Mouse (Mus musculus) embryo, embryonic 11 days (tissue): ENCODE results near the gene Lix1.
A peak's percentile ranks its signal among the peaks of the same experiment; 100 is the strongest.
"Not testable (repeated sequence)": the region's sequence is repeated elsewhere in the genome, so short reads cannot be mapped to it uniquely, and the experiment has no call there.

ENCODE experiments used
- DNase-seq: peaks from one replicate; pipeline ENCODE4 v3.0.0-alpha.2; 2015

Lix1 gene

GRCm38 (mm10) chr17:17414206-17414605 is 11.7 kb downstream of the Lix1 start:
- DNase-seq: no peak

DNA sequence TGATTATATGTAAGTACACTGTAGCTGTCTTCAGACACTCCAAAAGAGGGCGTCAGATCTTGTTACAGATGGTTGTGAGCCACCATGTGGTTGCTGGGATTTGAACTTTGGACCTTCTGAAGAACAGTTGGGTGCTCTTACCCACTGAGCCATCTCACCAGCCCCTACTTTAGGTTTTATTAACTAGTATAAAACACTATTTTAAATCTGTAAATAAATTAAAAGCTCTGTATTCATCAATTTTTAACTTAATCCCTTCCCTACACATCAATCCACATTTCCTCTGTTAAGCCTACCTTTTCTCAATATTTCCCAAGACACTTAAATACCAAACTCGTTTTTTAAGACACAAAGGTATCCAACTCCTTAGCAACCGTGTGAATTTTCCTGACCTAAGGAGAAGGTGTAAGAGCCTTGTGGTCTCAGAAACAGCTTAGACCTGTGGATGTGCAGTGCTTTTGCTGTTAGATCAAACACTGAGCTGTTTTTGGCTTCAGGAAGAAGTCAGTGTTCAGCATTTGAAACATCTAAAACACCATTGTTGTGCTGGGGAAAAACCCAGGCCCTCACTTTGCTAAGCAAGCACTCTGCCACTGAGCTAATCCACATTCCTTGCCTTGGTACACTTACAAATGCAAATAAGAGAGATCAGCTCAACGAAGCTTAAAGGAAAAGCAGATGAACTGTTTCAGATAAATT is 22.3 kb downstream of the Lix1 start:
- no peak for DNase-seq

GRCm38 (mm10) chr17:17425308-17425813 is 22.9 kb downstream of the Lix1 start:
- no peak for DNase-seq

- no peak for DNase-seq
Measured at GRCm38 (mm10) chr17:17425906-17426305, 23.4 kb downstream of the Lix1 start.

DNA sequence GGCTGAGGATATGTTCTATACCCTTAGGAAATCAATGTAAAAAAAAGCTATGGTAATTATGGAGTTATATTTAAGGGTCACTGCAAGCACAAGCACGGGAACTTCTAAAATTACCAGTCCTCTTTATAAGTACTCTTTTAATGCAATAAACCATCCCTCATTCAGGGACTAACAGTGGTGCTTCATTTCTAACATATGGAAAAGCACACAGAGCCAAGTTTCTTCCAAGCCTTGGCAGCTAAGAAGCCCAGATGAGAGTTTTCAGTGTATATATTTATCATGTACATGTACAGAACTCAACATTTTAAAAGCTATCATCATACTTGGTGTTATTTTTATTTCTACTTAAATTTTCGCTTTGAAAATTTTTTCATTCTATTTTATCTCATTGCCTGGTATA is 26.4 kb downstream of the Lix1 start:
- DNase-seq: no peak

DNA sequence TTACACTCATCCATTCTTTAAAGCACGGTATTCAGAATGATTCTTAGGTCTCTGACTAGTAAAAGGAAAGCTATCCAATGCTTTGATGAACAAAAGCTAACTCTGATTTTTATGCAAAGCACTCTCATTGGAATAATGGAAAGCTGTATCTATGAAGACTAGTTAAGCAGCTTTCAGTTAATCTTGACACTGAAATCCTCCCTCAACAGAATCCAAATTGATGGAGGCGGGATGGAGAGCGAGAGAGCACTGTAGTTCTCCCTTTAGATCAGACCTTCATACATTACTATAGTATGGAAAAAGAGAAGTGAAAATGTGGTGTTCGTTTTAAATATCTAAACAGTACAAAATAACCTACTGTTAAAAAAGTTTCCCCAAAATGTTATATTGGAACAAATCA is 31.2 kb downstream of the Lix1 start:
- DNase-seq: no peak

GRCm38 (mm10) chr17:17438576-17439191 is 36.2 kb downstream of the Lix1 start:
- peak; percentile 53 for DNase-seq

GRCm38 (mm10) chr17:17441876-17442498 is 39.5 kb downstream of the Lix1 start:
- DNase-seq: peak; percentile 33

DNA sequence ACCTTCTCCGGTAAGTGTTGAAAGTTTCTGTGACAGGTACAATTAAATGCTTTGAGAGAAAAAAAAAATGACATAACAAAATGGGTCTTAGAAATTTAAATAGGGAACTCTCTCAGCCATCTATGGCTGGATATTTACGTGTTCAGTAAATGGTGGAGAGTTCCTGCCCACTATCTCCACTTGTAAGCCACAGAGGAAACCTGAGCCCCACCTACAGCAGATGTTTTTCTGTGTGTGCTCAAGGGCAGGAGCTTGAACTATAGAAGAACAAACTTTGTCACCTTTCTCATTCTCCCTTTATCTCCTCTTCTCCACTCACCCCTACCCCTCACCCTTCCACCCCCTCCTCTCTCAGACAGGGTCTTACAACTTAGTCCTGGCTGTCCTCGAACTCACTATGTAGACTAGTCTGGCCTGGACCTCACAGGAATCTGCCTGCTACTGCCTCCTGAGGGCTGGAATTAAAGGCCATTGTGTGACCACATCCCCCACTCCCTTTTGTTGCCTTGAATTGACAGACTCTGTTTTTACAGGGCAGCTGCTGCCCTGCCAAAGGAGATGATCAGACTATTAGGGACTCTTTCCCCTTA is 41.9 kb downstream of the Lix1 start:
- no peak for DNase-seq

DNA sequence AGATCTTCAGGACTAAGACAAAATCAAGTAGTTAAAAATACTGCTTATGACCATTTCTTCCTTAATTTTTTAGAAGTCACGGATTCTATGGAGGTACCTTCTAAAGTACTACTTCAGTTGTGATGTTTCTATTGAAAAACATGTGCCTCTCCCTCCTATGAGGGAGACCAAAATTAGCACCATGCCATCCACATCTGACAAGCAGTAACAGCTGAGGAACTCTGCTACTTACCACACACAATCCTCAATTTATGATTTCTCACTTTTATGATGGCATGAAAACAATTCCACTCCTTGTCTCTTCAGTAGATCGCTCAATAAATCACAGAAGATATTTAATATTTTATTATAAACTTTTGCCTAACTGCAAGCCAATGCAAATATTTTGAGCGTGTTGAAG is 44.2 kb downstream of the Lix1 start:
- no peak for DNase-seq

DNA sequence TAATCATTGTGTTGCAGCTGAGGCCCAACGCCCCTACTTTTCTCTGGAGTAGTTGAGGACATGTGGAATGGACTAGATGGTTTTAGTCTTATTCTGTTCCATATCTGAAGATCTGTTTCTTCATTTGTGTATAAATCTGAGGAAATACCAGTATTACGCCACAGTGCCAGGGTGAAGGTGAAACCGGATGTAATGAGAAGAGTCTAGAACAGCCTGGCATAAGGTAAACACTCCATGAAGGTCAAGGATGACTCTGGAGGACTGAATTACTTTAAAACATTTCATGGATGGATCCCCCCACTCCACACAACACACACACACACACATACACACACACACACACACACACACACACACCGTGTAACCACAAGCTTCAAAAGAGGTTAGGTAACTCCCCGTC is 45.3 kb downstream of the Lix1 start:
- no peak for DNase-seq

- peak; percentile 76 for DNase-seq
Measured at GRCm38 (mm10) chr17:17448737-17449440, 46.4 kb downstream of the Lix1 start.

DNA sequence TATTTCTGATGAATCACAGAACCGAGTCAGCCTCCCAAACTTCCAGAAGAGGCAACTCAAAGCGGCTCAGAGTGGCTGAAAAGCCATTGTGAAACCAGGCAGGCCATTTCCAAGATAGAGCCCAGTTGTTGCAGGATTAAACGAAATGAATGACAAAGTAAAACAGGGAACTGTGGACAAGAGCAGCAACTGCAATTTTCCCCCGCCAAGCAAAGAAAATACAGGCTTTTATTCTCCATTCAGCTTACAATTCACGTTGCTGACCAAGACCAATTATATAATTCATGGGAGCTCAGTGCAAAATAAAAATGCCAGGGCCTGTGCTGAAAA is 46.9 kb downstream of the Lix1 start:
- peak; percentile 43 for DNase-seq

DNA sequence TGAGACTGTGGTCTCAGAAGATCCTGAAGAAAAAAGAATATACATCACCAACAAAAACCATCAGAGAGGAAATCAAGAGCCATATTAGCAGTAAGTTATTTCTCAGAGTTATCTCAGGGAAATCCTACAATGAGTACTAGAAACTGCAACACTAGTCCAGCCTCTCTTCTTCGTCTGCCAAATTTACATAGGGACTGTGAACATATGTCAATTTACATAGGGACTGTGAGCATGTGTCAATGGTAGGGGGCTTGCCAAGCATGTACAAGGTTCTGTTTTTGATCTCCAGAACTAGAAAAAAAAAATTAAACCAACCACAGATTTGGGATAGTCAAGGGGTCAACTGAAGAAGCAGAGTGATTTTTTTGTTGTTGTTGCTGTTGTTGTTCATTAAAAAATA is 48.6 kb downstream of the Lix1 start:
- no peak for DNase-seq

DNA sequence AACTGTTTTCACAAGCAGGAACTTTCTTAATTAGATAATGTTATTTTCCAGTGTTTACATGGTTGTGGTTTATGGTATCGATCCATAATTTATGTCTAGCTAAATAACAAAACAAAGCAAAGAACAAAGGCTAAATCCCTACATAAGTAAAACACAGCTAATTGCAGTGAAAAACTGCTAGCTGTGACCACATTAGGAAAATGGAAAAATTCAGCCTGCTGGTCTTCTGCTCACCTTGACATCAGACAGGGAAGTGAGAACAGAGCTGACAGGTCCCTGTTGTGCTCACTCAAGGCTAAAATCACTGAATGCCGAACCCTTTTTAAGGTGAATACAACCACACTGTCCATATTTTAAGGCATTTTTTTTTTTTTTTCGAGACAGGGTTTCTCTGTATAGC is 50.1 kb downstream of the Lix1 start:
- no peak for DNase-seq

GRCm38 (mm10) chr17:17454573-17454972 is 52.1 kb downstream of the Lix1 start:
- no peak for DNase-seq

DNA sequence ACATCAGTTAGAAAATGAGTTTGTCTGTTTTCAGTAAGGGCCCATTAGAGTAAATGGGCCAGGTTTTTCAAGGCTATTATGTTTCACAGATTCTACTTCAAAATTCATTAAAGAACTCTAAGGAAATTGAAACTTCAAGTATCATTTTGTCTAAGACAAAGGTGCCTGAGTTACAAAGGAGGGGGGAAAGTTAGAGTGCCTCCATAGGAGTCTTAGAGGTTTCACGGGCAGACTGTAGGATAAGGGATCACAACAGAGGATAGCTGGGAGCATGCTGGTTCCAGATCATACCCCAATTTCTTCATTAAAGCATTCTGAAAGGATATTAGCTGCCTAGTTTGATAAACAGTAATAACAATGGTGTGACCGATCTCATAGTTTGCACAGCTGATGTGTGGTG is 83.3 kb downstream of the Lix1 start:
- no peak for DNase-seq

- DNase-seq: peak; percentile 86
Measured at GRCm38 (mm10) chr17:17490820-17491621, 88.5 kb downstream of the Lix1 start.

- DNase-seq: no peak
Measured at GRCm38 (mm10) chr17:17491622-17492001, 89.1 kb downstream of the Lix1 start.

- no peak for DNase-seq
Measured at GRCm38 (mm10) chr17:17492116-17492515, 89.6 kb downstream of the Lix1 start.

- DNase-seq: not testable (repeated sequence)
Measured at GRCm38 (mm10) chr17:17496234-17496633, 93.8 kb downstream of the Lix1 start.

DNA sequence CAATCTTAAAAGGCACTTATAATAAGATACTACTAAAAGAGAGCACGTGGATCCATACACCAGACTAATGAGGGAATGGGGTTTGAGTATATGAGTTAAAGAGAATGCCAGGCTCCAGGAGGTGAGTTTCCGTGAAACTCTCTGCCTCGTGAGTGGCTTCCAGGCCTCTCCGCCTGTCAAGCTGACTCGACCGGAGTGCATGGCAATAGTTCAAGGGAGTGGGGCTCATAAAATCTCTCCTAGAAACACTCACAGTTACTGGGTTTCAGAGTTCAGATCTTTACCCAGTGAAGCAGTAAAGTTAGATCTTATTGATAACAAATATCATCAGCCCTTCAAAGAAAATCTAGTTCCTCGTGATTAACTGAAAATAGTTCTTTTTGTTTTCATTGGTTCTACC is 94.3 kb downstream of the Lix1 start:
- no peak for DNase-seq
